Mouse (Mus musculus): ENCODE data around the gene 0610010F05Rik.

The 0610010F05Rik gene

DNA sequence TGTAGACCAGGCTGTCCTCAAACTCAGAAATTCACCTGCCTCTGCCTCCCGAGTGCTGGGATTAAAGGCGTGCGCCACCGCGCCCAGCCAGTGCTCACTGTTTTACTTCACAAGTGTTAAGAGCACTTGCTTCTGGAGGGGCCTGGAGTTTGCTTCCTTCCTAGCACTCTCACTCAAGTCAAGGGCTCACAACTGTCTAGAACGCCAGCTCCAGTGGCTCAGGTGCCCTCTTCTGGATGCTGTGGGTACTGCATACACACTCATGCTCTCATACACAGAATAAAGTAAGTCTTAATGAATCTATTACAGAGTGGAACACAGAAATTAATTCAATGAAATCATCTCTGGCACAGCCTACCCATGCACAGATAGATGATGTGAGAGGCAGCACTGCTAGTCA is 67.7 kb downstream of the 0610010F05Rik start:
- peak; percentile 74 for DNase-seq (ENCODE audit: low read depth, low spot score)

GRCm38 (mm10) chr11:23557039-23557630 is 76.3 kb downstream of the 0610010F05Rik start:
- no peak for DNase-seq (ENCODE audit: low read depth, low spot score)

DNA sequence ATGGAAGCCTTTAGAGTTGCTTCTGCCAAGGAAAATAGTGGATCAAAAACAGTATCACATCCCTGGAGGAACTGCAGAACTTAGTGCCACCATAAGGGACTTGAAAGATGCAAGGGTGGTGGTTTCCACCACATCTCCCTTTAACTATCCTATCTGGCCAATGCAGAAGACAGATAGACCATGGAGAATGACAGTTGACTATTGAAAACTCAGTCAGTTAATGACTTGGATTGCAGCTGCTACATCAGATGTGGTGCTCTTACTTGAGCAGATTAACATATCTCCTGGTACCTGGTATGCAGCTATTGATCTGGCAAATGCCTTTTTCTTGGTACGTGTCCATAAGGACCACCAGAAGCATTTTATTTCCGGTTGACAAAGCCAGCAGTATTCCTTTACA is 96.0 kb downstream of the 0610010F05Rik start:
- DNase-seq (ENCODE audit: low read depth, low spot score): no peak

DNA sequence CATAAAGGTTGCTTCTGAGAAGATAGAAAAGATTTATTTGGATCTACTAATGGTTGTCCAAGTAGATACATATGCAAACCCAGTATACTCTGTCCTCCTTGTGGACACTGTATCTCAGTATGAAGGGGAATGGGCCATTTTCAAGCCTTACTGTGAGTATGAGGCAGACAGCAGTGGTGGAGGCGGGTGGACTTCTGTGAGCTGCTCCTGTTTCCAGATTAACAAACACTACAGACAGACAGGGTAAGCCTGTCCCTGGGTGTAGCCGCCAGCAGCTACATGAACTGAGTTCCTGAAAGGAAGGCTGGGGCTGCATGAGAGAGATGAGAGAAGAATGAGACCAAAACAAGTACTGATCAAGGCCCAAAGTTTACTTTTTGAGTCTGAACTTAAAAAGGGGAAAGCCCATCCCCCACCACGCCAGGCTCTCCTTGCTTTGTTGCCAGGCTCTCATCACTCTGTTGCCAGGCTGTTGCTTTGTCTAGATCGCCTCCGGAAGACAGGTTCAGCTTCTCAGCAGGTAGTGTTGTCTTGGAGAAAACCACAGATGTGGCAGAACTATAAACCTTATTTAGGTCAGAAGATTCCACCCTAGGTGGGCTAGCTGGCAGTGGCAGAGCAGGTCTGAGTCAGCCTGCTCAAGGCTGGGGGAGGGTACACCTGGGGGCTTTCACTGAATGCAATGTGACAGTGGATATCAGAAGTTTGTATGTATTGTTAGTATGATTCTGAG is 112.8 kb downstream of the 0610010F05Rik start, which contains the start of gene 1700093K21Rik:
Gene 1700093K21Rik, minus strand, starts transcription at position 683 of the 733 bp plus-strand sequence.
- DNase-seq (ENCODE audit: low read depth, low spot score): no peak

DNA sequence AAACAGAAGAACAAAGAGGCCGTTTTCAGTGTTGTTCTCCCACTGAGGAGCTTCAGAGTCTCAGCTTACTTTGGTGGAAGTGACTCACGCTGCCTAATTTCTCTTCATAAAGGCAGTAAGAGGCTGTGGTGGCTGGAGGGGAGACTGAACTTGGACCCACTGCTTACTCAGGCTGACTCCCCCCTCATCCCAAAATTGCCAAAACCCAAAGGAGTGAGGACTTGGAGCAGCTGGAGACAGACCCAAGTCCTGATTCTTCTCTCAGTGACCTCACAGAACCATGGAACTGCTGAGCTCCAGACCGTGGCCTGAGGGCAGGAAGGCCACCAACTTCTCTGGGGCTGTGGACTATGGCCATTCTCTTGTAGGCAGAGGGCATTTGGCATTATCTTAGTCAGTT is 114.5 kb downstream of the 0610010F05Rik start:
- no peak for DNase-seq (ENCODE audit: low read depth, low spot score)

GRCm38 (mm10) chr11:23515315-23515714 is 118.1 kb downstream of the 0610010F05Rik start:
- DNase-seq (ENCODE audit: low read depth, low spot score): no peak
